Mouse (Mus musculus): ENCODE results near the gene Dcaf4.

DNA sequence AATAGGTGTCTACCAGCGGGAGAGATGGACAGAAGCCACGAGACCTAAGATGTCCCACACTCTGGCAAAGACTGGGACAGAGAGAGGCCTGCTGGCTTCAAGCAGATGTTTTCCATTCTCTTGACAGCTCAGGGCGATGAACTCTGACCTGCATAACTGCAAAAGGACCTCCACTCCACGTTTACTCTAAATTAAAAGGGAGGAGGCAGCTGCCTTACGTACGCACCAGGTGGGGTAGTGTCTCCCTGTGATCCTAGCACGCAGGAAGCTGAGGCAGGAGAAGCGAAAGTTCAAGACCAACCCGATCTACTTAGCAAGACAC, 24.3 kb upstream of the Dcaf4 start:
- TF ChIP-seq POLR2A (IDR thresholded peaks at IDR 0.05; ENCODE audit: borderline replicate concordance, extremely low read depth, insufficient read depth, insufficient read length, poor library complexity, severe bottlenecking), result no peak
- no peak for TF ChIP-seq CTCF (IDR thresholded peaks at IDR 0.05; ENCODE audit: borderline replicate concordance, extremely low read depth, insufficient read depth, insufficient read length)

Data from brain, embryonic 14.5 days (tissue).